Mouse (Mus musculus) WW6 (cell line): ENCODE measurements around the gene Gm28729.
"Not testable (repeated sequence)": the region's sequence is repeated elsewhere in the genome, so short reads cannot be mapped to it uniquely, and the experiment has no call there.

Source experiments
- DNase-seq: peaks from one replicate; pipeline ENCODE4 v3.0.0-alpha.2; 2013; ENCODE audit warnings: low read depth, low spot score

Gene Gm28729

GRCm38 (mm10) chr9:96521574-96521973 is 3.5 kb downstream of the Gm28729 start:
- not testable (repeated sequence) for DNase-seq

GRCm38 (mm10) chr9:96517429-96517828 is 7.6 kb downstream of the Gm28729 start:
- no peak for DNase-seq

DNA sequence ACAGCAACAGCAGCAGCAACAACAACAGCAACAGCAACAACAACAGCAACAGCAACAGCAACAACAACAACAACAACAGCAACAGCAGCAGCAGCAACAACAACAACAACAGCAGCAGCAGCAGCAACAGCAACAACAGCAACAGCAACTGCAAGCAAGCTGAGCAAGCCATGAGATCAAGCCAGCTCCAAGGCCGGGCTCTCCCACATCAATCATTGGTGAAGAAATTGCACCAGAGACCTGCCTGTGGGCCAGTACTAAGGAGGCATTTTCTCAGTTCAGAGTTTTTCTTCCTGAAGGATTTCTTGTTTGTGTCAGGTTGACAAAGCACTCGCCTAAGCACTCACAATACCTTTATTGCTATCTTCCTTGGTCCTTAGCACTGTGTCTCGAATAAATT is 8.3 kb downstream of the Gm28729 start:
- no peak for DNase-seq

- no peak for DNase-seq
These were observed 9.3 kb downstream of the Gm28729 start for GRCm38 (mm10) chr9:96515737-96516136.

DNA sequence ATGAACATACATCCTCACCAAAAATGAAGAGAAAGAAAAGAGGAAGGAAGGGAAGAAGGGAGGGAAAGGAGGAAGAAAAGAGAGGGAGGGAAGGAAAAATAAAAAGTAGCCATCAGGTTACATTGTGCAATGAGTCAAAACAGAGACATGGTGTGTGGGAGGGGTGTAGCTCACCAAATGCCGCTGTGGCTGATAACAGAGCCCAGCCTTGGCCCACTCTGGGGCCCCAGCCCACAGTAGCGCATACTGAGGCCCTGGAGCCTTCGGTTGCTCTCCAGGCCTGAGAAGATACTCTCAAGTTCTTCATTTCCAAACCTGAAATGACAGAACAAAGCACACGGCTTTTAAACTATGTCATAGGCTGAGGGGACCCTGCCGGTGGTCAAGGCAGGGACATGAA is 10.8 kb downstream of the Gm28729 start:
- no peak for DNase-seq

- DNase-seq = peak; percentile 29
These were observed 19.0 kb downstream of the Gm28729 start for GRCm38 (mm10) chr9:96506011-96506498.

- no peak for DNase-seq
These were observed 19.9 kb downstream of the Gm28729 start for GRCm38 (mm10) chr9:96505156-96505555.

GRCm38 (mm10) chr9:96504116-96504895 is 20.8 kb downstream of the Gm28729 start:
- DNase-seq = no peak

DNA sequence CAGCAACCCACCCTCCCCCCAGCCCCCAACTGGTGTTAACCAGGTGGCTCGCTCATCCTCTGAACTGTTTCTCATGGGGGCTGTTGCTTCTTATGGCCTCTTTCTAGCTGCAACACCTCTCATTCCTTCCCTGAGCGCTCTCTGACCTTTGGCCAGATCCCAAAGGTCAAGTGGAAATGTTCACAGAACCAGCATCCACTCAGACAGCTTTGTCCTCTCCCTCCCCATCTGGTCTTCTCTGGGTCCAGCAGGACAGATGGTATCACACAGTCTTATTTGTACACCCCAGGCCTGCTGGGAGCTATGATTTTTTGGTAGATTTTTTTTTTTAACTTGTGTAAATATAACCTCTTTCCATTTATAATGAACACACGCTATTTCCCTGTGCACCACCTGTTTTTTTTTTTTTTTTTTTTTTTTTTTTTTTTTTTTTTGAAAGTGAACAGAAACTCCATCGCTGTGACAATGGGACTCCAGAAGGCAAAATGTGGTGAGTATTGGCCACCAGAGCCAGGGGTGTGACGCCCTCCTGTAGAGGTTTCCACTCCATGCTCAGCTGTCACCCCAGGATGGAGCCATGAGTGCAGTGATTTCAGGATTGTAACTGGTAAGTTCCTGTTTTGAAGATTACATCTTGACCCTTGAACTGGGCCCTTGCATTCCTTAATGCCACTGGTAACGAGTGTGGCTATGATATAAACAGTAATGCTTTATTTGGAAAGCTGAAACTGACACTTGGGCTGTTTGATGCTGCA is 22.0 kb downstream of the Gm28729 start:
- no peak for DNase-seq

DNA sequence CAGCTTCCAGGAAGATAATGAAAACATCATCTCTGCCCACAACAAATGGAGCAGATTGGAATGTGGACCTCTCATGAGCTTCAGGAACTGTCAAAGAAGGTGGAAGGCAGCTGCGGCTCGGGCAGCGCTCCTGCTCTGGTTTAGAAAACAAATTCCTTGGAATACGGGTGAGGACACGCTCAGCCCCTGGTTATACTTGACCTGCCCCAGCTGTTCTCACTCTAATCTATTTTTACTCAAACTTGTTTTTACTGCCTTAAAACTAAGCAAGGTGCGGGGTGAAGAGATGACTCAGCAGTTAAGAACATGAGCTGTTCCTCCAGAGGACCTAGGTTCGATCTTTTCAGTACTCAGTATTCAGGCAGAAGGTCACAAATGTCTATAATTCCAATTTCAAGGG is 23.8 kb downstream of the Gm28729 start:
- no peak for DNase-seq

DNA sequence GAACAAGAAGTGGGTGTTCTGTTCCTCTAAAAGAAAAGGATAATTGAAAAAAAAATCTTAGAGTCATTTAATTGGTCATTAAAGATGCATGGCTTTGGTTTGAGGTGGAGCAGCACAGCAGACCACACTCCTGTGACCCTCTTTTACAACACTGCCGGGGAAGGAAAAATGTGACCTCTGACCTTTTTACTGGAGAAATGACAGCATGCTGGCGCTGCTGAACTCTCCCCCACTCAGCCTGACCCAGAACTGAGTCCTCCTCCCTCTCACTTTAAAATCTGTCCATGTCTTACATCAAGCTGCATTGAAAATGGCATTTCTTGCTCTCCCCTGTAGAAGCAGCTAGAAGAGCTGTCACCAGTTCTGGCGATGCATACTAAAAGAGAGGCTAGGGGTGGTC is 31.9 kb downstream of the Gm28729 start:
- DNase-seq = no peak

DNA sequence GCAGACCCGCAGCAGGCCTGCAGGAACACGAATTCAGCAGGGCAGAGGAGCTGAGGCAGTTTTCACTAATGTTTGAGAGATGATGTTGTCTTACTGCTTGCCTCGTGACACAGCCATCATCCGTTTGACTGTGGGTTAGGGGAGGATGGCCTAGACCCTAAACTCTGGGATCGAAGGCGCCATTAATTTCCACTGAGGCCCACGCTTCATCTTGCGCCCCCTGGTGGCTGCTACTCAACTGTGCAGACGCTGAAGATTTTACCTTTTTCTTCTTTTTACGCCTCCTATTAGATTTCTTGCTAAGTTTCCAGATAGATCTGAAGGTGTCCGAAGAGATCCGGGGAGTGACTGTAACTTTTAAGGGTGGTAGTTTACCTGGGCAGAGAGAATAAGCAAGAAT is 33.3 kb downstream of the Gm28729 start:
- peak; percentile 59 for DNase-seq

- DNase-seq = not testable (repeated sequence)
These were observed 37.2 kb downstream of the Gm28729 start for GRCm38 (mm10) chr9:96487869-96488268.

DNA sequence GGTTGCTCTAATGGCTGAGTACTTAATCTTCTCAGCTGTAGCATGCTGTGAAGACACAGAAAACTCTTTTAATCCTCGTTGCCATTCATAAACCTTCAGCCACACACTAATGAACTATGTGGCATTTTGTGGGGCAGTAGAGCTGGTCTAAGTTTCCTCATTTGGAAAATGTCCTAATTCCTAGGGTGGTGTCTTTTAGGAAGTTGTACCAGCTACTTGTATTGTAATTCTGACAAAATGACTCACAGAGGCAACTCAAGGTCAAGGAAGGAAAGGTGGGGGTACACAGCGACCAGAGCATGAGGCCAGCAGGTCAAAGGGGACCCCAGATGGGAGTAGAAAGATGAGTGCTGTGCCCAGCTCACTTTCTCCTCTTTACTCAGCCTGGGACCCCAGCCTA is 41.4 kb downstream of the Gm28729 start:
- no peak for DNase-seq

DNA sequence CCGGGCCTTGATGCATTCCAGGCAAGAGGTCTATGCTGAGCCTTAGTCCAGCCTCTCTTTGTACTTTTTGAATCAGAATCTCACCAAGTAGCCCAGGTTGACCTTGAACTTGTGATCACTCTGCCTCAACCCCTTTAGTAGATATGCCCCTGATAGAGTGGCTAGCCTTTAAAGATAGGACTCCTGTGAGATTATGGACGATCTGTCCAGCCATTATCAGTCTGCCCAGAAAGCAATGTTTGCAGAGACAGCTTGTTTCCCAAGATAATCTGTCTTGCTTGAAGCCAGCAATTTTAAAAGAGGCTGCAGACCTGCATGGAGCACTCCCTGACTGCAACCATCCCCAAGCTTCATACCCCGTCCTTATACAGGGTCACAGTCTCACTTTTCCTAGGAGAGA is 42.0 kb downstream of the Gm28729 start:
- no peak for DNase-seq

GRCm38 (mm10) chr9:96478071-96478888 is 46.8 kb downstream of the Gm28729 start, which contains the start of gene Rnf7:
Rnf7 (minus strand) TSS chr9:96478675.
- peak; percentile 89 for DNase-seq

DNA sequence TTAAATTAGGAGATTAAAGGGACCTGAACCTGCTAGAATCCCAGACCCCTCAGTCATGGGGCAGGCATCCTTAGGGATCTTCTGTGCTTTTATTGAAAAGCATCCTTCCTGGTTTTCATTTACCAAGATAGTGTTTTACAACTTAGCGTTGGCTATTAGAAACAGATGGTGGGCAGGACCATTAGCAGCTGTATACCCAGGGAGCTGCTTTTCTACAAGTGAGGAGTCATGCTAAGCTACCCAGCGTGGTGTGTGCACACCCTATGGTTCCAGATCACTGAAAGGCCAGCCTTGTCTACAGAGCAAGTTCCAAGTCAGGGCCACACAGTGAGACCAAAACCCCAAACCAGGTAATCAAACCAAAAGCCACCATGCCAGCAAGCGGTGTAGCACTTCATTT is 52.7 kb downstream of the Gm28729 start:
- DNase-seq = no peak

DNA sequence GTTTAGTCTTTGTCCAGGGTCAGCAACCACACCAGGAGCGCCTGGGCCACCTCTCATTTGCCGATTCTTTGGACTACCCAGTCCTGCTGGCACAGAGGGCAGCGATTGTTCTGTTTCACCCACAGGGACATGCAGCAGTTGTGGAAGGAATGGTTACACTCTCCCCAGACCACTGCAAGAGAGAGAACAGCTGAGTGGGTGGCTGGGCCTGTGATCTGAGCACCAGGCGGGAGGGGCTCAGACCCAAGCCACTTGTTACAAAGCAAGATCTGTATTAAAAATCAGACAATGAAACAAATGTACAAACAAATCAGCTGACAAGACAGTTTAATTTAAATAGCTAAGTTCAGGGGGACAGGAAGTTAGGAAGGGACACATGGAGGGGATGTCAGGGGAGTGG is 53.4 kb downstream of the Gm28729 start:
- DNase-seq = not testable (repeated sequence)

DNA sequence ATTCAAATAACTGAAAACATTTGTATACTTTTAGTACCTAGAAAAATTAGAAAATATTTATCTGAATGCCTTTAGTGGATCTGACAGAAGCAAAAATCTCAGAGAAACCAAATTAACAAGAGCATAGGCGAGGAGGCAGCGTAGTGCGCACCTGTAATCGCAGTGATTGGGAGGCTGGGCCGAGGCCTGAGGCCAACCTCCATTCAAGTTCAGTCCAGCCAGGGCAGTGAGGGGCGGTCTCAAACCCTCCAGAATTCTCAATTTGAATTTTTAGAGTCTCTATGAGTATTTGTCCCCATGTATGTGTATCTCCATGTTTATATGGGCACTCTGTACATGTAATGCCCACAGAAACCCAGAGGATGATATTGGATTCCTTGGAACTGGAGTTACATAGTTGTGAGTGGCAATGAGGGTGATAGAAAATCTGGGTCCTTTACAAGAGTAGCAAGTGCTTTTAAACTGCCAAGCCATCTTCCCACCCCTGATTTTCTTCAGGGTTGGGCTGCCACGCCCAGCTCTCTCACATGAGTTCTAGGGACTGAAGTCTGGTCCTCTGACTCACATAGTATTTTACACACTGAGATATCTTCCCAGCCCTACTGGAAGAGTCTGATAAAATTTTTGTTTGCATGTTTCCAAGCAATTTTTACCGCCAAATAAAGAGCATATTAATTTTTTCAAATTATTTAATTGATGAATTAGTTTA is 54.6 kb downstream of the Gm28729 start:
- DNase-seq = no peak

- DNase-seq = no peak
These were observed 55.4 kb downstream of the Gm28729 start for GRCm38 (mm10) chr9:96469556-96470265.

DNA sequence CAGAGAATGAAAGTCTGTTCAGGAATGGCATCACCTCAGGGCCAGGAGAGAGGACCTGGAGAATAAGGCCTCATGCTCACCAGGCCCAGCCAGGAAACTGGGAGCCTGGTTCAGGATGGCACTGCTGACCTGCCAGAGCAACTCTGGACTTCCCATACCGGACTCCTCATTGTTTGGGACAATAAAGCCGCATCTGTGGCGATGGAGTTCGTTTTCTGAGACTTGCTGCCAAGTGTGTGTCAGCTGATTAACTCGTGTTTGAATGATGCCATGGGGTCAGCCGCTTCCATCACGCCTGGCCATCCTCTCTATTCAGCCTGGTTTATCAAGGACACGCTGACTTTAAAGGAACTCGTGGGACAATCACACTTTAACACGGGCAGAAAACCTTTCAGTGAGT is 61.4 kb downstream of the Gm28729 start:
- no peak for DNase-seq
